Mouse (Mus musculus): Measurements from ENCODE around the gene Card10. TPM values are rescaled to one million over a fixed set of nuclear protein-coding genes. Genes with fewer than 3 reads are reported as not detected.

Card10 gene
- polyA plus RNA-seq, 1 experiment from 2014 or later = 6.3 TPM

- no peak overlapping the region for H3K4me2 ChIP-seq (ENCODE audit: low read depth, low read length)
- no peak overlapping the region for H3K4me3 ChIP-seq (ENCODE audit: low read length)
- no peak overlapping the region for H3K27ac ChIP-seq (ENCODE audit: low read length)
- H3K9ac ChIP-seq (ENCODE audit: low read length) = no peak overlapping the region
- 0 out of 2 replicates have a peak, but pooled peaks cover 3% of the 10 kb centered on the region for H3K36me3 ChIP-seq (ENCODE audit: control insufficient read depth, insufficient read depth)
- ATAC-seq (replicated peaks; ENCODE audit: extremely low read depth, insufficient read depth, low FRiP score) = no peak
- H3K9me3 ChIP-seq (replicated peaks; ENCODE audit: control insufficient read depth, low read length) = no peaks in the 10 kb centered on the region
- no peaks in the 10 kb centered on the region for H3K27me3 ChIP-seq (ENCODE audit: control insufficient read depth, insufficient read depth, low read length)
- WGBS = 62% methylated on average over 5 of the region's 5 CpGs
- peaks cover 10% of the 10 kb centered on the region for H3K4me1 ChIP-seq (ENCODE audit: control insufficient read depth, insufficient read depth, low read length)
Observed at GRCm38 (mm10) chr15:78784520-78784919, 18.3 kb downstream of the Card10 start.

GRCm38 (mm10) chr15:78782348-78783103 is 20.3 kb downstream of the Card10 start:
- H3K4me3 ChIP-seq (ENCODE audit: low read length) = no peak overlapping the region
- H3K4me2 ChIP-seq (ENCODE audit: low read depth, low read length) = no peak overlapping the region
- ATAC-seq (replicated peaks; ENCODE audit: extremely low read depth, insufficient read depth, low FRiP score) = no peak
- H3K9me3 ChIP-seq (replicated peaks; ENCODE audit: control insufficient read depth, low read length) = no peaks in the 10 kb centered on the region
- H3K4me1 ChIP-seq (ENCODE audit: control insufficient read depth, insufficient read depth, low read length) = peaks cover 12% of the 10 kb centered on the region
- H3K36me3 ChIP-seq (ENCODE audit: control insufficient read depth, insufficient read depth) = 0 out of 2 replicates have a peak, but pooled peaks cover 3% of the 10 kb centered on the region
- 60% methylated on average over 14 of the region's 14 CpGs for WGBS
- H3K27ac ChIP-seq (ENCODE audit: low read length) = no peak overlapping the region
- no peak overlapping the region for H3K9ac ChIP-seq (ENCODE audit: low read length)
- no peaks in the 10 kb centered on the region for H3K27me3 ChIP-seq (ENCODE audit: control insufficient read depth, insufficient read depth, low read length)

GRCm38 (mm10) chr15:78780908-78781307 is 21.9 kb downstream of the Card10 start:
- WGBS = 81% methylated on average over 7 of the region's 7 CpGs
- no peak for ATAC-seq (replicated peaks; ENCODE audit: extremely low read depth, insufficient read depth, low FRiP score)
- Histone ChIP-seq H3K9ac (ENCODE audit: low read length) (no peak overlapping the region), H3K4me2 (ENCODE audit: low read depth, low read length) (no peak overlapping the region), H3K4me1 (ENCODE audit: control insufficient read depth, insufficient read depth, low read length) (peaks cover 7% of the 10 kb centered on the region), H3K36me3 (ENCODE audit: control insufficient read depth, insufficient read depth) (peaks cover 12% of the 10 kb centered on the region), H3K27ac (ENCODE audit: low read length) (no peak overlapping the region), H3K27me3 (ENCODE audit: control insufficient read depth, insufficient read depth, low read length) (no peaks in the 10 kb centered on the region), H3K9me3 (replicated peaks; ENCODE audit: control insufficient read depth, low read length) (no peaks in the 10 kb centered on the region), H3K4me3 (ENCODE audit: low read length) (no peak overlapping the region)

GRCm38 (mm10) chr15:78780359-78780758 is 22.5 kb downstream of the Card10 start:
- no peak overlapping the region for H3K9ac ChIP-seq (ENCODE audit: low read length)
- ATAC-seq (replicated peaks; ENCODE audit: extremely low read depth, insufficient read depth, low FRiP score) = no peak

GRCm38 (mm10) chr15:78779690-78780089 is 23.2 kb downstream of the Card10 start:
- Histone ChIP-seq H3K9ac (ENCODE audit: low read length) (no peak overlapping the region), H3K4me2 (ENCODE audit: low read depth, low read length) (no peak overlapping the region), H3K4me3 (ENCODE audit: low read length) (no peak overlapping the region), H3K27me3 (ENCODE audit: control insufficient read depth, insufficient read depth, low read length) (no peaks in the 10 kb centered on the region), H3K36me3 (ENCODE audit: control insufficient read depth, insufficient read depth) (peaks cover 20% of the 10 kb centered on the region), H3K27ac (ENCODE audit: low read length) (no peak overlapping the region), H3K9me3 (replicated peaks; ENCODE audit: control insufficient read depth, low read length) (no peaks in the 10 kb centered on the region), H3K4me1 (ENCODE audit: control insufficient read depth, insufficient read depth, low read length) (peaks cover 3% of the 10 kb centered on the region; the same call in 1 of the 2 replicates)
- 85% methylated on average over 5 of the region's 5 CpGs for WGBS
- ATAC-seq (replicated peaks; ENCODE audit: extremely low read depth, insufficient read depth, low FRiP score) = no peak

More at GRCm38 (mm10) chr15:78780359-78780758, 22.5 kb downstream of the Card10 start:
- H3K4me3 ChIP-seq (ENCODE audit: low read length) = no peak overlapping the region
- no peak overlapping the region for H3K4me2 ChIP-seq (ENCODE audit: low read depth, low read length)
- no peak overlapping the region for H3K27ac ChIP-seq (ENCODE audit: low read length)
- peaks cover 16% of the 10 kb centered on the region for H3K36me3 ChIP-seq (ENCODE audit: control insufficient read depth, insufficient read depth)
- H3K27me3 ChIP-seq (ENCODE audit: control insufficient read depth, insufficient read depth, low read length) = no peaks in the 10 kb centered on the region
- WGBS = 92% methylated on average over 14 of the region's 14 CpGs
- no peaks in the 10 kb centered on the region for H3K9me3 ChIP-seq (replicated peaks; ENCODE audit: control insufficient read depth, low read length)
- peaks cover 3% of the 10 kb centered on the region for H3K4me1 ChIP-seq (ENCODE audit: control insufficient read depth, insufficient read depth, low read length)

- Histone ChIP-seq H3K9ac (ENCODE audit: low read length) (no peak overlapping the region), H3K4me1 (ENCODE audit: control insufficient read depth, insufficient read depth, low read length) (peaks cover 3% of the 10 kb centered on the region; the same call in 1 of the 2 replicates), H3K9me3 (replicated peaks; ENCODE audit: control insufficient read depth, low read length) (no peaks in the 10 kb centered on the region), H3K36me3 (ENCODE audit: control insufficient read depth, insufficient read depth) (peaks cover 20% of the 10 kb centered on the region), H3K27me3 (ENCODE audit: control insufficient read depth, insufficient read depth, low read length) (no peaks in the 10 kb centered on the region), H3K4me2 (ENCODE audit: low read depth, low read length) (no peak overlapping the region), H3K27ac (ENCODE audit: low read length) (peak overlapping the region; percentile 42; the same call in 1 of the 2 replicates), H3K4me3 (ENCODE audit: low read length) (no peak overlapping the region)
- WGBS = 73% methylated on average over 8 of the region's 8 CpGs
- no peak for ATAC-seq (replicated peaks; ENCODE audit: extremely low read depth, insufficient read depth, low FRiP score)
Observed at GRCm38 (mm10) chr15:78779253-78779652, 23.6 kb downstream of the Card10 start.

GRCm38 (mm10) chr15:78778077-78778870 is 24.6 kb downstream of the Card10 start:
- Histone ChIP-seq H3K4me1 (ENCODE audit: control insufficient read depth, insufficient read depth, low read length) (peaks cover 3% of the 10 kb centered on the region; the same call in 1 of the 2 replicates), H3K4me3 (ENCODE audit: low read length) (no peak overlapping the region), H3K4me2 (ENCODE audit: low read depth, low read length) (no peak overlapping the region), H3K27ac (ENCODE audit: low read length) (peak overlapping the region; percentile 42; the same call in 1 of the 2 replicates), H3K9me3 (replicated peaks; ENCODE audit: control insufficient read depth, low read length) (no peaks in the 10 kb centered on the region), H3K36me3 (ENCODE audit: control insufficient read depth, insufficient read depth) (peaks cover 20% of the 10 kb centered on the region), H3K9ac (ENCODE audit: low read length) (no peak overlapping the region), H3K27me3 (ENCODE audit: control insufficient read depth, insufficient read depth, low read length) (no peaks in the 10 kb centered on the region)
- ATAC-seq (replicated peaks; ENCODE audit: extremely low read depth, insufficient read depth, low FRiP score) = no peak; the same call in 1 of the 2 replicates
- 63% methylated on average over 14 of the region's 15 CpGs for WGBS

GRCm38 (mm10) chr15:78773290-78773729 is 29.5 kb downstream of the Card10 start, which contains the start of gene Mfng:
Mfng (minus strand) TSS chr15:78773475.
- peak within 1 kb of the TSS; percentile 38 for H3K9ac ChIP-seq (ENCODE audit: low read length)
- H3K9me3 ChIP-seq (replicated peaks; ENCODE audit: control insufficient read depth, low read length) = peaks cover 7% of the 10 kb centered on the region; the same call in 1 of the 2 replicates
- H3K36me3 ChIP-seq (ENCODE audit: control insufficient read depth, insufficient read depth) = peaks cover 21% of the 10 kb centered on the region
- no peaks in the 10 kb centered on the region; the same call in 1 of the 2 replicates for H3K4me1 ChIP-seq (ENCODE audit: control insufficient read depth, insufficient read depth, low read length)
- H3K4me2 ChIP-seq (ENCODE audit: low read depth, low read length) = peak within 1 kb of the TSS; percentile 56
- H3K27me3 ChIP-seq (ENCODE audit: control insufficient read depth, insufficient read depth, low read length) = no peaks in the 10 kb centered on the region
- ATAC-seq (replicated peaks; ENCODE audit: extremely low read depth, insufficient read depth, low FRiP score) = peak; percentile 72
- H3K27ac ChIP-seq (ENCODE audit: low read length) = peak within 1 kb of the TSS; percentile 68
- H3K4me3 ChIP-seq (ENCODE audit: low read length) = peak within 1 kb of the TSS; percentile 35
- WGBS = 3% methylated on average over 11 of the region's 11 CpGs

Data from heart, embryonic 16.5 days (tissue).